Mouse (Mus musculus) left cerebral cortex, postnatal 36 days (tissue): ENCODE measurements around the gene Cela2a. TPM values are rescaled to one million over a fixed set of nuclear protein-coding genes. Genes with fewer than 3 reads are reported as not detected.
"Not testable (repeated sequence)": the region's sequence is repeated elsewhere in the genome, so short reads cannot be mapped to it uniquely, and the experiment has no call there.

Experiments used
- DNase-seq, 2 experiments: peaks; one replicate each; pipeline ENCODE4 v3.0.0; 2021 to 2022; ENCODE audit warnings: low spot score in 2 of 2, mixed read lengths in 1 of 2
- intact Hi-C: fragments of 180-260 bp; cut with DNase I; formaldehyde crosslinking; loops from one replicate; pipeline ENCODE4 v1.15.1; 2025
- total RNA-seq, 2 experiments: library from RNA; stranded (reverse); gene quantifications; 2 replicates each; pipeline ENCODE4 v1.2.3; 2021

Gene Cela2a
- total RNA-seq, 2 experiments from 2014 or later: not detected

GRCm38 (mm10) chr4:141781201-141781985 is 44.6 kb downstream of the Cela2a start:
- intact Hi-C loops: no loop called here
- DNase-seq: no peak

GRCm38 (mm10) chr4:141779828-141780227 is 46.1 kb downstream of the Cela2a start:
- intact Hi-C loops: no loop called here
- peak; percentile 80 to 81 for DNase-seq

DNA sequence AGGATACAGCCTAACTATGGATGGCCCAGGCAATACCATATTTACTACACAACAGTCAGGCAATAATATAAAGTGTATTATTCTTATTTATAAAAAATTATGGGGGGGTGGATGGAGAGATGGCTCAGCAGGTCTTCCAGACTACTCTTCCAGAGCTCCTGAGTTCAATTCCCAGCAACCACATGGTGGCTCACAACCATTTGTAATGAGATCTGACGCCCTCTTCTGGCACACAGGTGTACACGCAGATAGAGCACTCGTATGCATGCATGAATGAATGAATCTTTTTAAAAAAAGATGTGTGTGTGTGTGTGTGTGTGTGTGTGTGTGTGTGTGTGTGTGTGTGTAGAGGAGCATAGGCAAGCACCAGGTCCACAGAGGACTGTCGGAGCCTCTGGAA is 52.9 kb downstream of the Cela2a start:
- intact Hi-C loops, DNase-seq: not testable (repeated sequence)

DNA sequence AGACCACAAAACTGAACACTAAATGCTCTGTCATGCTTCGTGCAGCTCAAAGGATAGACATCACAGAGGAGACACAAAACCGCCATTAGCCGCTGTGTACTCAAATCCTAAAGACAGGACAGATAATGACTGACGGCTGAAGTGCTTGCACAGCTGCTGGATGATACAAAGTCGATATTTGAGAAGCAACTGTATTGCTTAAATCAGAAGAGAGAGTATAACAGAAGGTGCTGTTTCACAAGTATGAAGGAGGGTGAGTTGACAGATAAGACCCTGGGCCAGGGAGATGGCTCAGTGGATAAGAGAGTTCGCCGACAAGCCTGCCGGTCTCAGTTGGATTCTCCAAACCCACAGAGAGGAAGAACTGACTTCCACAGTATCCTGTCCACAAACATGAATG is 54.1 kb downstream of the Cela2a start:
- intact Hi-C loops: no loop called here
- DNase-seq: no peak

DNA sequence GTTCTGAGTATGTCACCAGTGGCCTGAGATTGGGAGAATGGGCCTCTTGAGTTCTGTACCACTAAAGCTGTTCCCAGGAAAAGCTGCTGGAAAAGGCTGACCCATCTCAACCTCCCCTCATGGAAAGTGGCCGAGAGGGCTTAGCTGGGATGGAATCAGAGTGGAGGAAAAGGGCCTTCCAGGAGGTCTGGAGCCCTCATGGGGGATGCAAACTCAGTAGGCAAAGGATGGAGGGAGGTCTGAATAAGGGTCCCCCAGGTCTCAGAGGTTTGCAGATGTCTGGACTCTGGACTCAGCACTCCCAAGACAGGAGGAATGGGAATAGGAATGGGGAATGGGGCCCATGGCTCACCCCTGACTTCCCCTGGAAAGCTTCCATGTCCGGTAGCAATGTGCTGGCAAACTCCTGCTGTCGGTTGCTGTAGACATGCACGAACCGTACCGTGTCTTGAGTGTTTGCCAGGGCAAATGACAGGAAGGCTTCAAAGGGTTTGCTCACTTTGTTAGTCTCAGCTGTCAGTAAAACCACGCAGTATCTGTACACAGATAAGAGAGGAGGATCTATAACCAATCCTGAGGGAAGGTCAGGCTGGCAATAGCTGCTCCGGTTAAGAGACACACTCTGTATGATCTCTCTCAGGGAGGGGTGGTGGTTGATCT is 56.3 kb downstream of the Cela2a start:
- no peak for DNase-seq
- intact Hi-C loops: no loop called here

- intact Hi-C loops: no loop called here
- DNase-seq: no peak
Observed at GRCm38 (mm10) chr4:141767353-141768036, 58.5 kb downstream of the Cela2a start.

DNA sequence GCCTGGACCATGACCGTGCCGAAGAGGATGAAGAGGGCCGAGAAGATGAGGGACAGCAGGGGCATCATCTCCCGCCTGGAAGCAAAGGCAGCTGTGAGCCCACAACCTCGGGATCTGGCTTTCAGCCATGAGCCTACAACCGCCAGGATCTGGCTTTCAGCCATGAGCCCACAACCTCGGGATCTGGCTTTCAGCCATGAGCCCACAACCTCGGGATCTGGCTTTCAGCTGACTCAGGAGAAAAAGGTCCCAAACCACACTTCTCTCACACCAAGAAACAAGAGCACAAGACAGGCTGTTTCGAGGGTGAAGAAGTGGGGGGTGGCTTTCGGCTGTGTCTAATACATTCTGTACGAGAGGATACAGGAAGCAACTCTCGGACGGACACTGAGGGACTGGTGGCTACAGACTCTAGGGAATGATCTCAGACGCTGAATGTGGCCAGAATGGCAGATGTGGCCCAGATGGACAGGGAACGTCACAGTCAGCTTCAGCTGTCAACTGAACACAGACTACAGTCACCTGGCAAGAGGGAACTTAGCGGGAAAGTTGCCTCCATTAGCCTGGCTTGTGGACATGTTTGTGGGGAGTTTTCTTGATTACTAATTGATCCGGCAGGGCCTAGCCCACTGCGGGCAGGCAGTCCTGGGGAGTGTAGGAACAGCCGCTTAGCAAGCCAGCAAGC is 59.1 kb downstream of the Cela2a start:
- DNase-seq: no peak
- intact Hi-C loops: no loop called here

DNA sequence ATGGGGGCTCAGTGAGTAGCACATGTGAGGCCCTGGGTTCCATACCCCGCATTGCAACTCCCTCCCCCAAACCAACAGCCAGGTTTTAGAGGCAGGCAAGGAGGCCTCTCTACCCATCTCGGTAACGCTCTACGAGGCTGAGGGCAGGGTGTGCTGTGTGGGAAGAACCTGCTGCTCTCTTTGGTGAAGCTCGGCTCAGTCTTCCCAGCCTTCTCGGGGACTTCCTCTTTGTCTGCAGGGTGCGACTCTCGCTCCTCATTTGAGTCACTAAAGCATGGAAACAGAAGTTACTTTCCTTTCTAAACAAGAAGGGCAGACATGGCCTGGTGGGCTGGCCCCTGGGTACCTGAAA is 59.7 kb downstream of the Cela2a start:
- intact Hi-C loops: no loop called here
- DNase-seq: peak in 1 of 2 experiments; percentile 25

DNA sequence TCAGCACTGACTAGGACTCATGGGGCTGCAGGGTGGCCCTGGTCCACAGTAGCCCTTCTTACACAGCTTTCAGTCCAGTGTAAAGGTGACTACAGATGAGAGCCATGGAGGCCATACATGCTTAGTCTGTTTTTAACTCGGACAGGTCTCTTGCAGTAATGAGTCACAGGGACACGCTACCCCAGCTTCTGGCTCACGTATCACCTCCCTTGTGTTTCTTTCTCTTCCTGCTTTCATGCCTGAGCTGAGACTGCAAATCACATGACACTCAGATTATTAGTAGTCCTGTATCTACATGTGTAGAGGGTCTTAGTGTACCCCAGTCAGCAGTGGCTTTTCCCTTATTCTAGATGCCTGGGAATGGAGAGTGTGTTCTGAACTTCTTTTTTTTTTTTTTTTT is 61.0 kb downstream of the Cela2a start:
- no peak for DNase-seq
- intact Hi-C loops: no loop called here

Other genes starting within 250 kb of the Cela2a start
- 1 to 10 TPM in 1 of 2 experiments, under 1 TPM in 1; 0.68 to 1.2 TPM for gene Fblim1, start 220.1 kb downstream of the Cela2a start, total RNA-seq
- 1 to 10 TPM in 1 of 2 experiments, under 1 TPM in 1; 0.35 to 1.3 TPM for gene Tmem82, start 207.5 kb downstream of the Cela2a start, total RNA-seq
- gene Slc25a34, start 202.3 kb downstream of the Cela2a start, total RNA-seq: 1 to 10 TPM; 3.0 to 4.3 TPM
- gene Plekhm2, start 161.3 kb downstream of the Cela2a start, total RNA-seq: 10 to 100 TPM; 90.7 to 91.7 TPM
- gene Rsc1a1, start 140.6 kb downstream of the Cela2a start, total RNA-seq: 1 to 10 TPM in 1 of 2 experiments, not detected in 1; 2.9 TPM
- 10 to 100 TPM; 39.4 to 44.1 TPM for gene Ddi2, start 102.7 kb downstream of the Cela2a start, total RNA-seq
- 1 to 10 TPM; 1.1 to 1.3 TPM for gene Agmat, start 79.5 kb downstream of the Cela2a start, total RNA-seq
- gene Dnajc16, start 35.2 kb downstream of the Cela2a start, total RNA-seq: 10 to 100 TPM; 39.7 to 41.9 TPM
- 10 to 100 TPM; 20.9 to 26.9 TPM for gene Casp9, start 32.5 kb downstream of the Cela2a start, total RNA-seq
- gene Ctrc, start 20.2 kb upstream of the Cela2a start, total RNA-seq: not detected
- 100 to 1,000 TPM; 233 to 306 TPM for gene Efhd2, start 48.8 kb upstream of the Cela2a start, total RNA-seq
- gene Fhad1, start 188.9 kb upstream of the Cela2a start, total RNA-seq: 10 to 100 TPM in 1 of 2 experiments, 1 to 10 TPM in 1; 5.1 to 10.8 TPM